Mouse (Mus musculus): ENCODE measurements around the gene Acox1. TPM values are rescaled to one million over a fixed set of nuclear protein-coding genes. Genes with fewer than 3 reads are reported as not detected.
A peak's percentile ranks its signal among the peaks of the same experiment; 100 is the strongest.

Gene Acox1
- polyA plus RNA-seq, 1 experiment, result 86.6 TPM

DNA sequence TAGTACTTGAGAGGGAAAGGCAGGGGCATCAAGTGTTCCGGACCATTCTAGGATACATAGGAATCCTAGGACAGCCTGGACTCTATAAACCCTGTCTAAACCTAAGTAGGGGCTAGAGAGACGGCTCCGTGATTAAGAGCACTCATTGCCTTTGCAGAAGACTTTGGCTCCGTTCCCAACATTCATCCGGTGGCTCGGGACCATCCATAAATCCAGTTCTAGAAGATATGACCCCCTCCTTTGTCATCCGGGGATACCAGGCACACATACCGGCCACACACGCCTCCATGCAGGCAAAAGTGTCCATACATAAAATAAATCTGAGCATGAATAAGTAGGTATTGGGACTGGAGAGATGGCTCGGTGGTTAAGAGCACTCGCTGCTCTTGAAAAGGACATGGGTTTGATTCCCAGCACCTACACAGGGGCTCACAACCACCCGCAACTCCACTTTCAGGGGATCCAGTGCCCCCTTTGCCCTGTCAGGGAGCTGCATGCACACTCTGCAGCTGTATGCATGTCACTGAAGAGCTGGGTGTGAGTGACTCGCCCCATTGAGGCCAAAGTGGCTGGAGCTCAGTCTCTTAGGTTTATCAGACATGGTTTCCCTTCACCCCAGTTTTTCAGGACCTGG lies 15.1 kb upstream of the Acox1 start:
- DNase-seq (ENCODE audit: low read depth, low spot score), result no peak
- 67% methylated on average over 13 of the region's 13 CpGs for WGBS

DNA sequence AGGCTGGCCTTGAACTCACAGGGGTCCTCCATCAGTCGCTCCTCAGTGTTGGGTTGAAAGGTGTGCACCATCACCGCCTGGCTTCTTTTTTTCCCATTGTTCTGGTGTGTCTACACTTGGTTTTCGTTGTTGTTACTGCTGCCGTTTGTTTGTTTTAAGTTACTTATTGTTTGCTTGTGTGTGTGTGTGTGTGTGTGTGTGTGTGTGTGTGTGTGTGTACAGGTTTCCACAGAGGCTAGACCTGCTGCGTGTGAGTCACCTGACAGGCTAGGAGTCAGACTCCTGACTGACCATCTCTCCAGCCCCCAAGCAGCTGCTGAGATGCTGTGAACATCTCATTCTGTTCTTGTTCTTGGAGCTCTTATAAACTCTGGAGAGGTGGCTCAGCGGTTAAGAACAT lies 14.0 kb upstream of the Acox1 start:
- 68% methylated on average over 6 of the region's 6 CpGs for WGBS

DNA sequence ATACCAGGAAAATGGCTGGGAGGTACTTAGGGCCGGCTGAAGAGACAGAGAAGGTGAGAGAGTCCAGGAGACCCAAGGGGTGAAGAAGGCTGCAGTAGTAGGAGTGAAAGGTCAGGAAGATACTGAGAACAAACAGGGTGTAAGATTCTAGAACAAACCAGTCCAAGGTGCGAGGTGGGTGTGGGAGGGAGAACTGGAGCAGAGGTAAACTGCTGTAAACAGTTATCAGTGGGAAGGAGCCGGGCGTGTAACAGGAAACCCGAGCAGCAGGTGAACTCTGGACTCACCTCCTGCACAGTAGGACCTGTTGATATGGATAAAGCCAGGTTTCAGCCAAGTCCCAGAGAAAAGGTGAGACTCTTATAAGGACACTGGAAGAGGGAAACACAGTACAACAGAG lies 11.9 kb upstream of the Acox1 start:
- DNase-seq (ENCODE audit: low read depth, low spot score), result peak; percentile 98
- WGBS, result 23% methylated on average over 5 of the region's 5 CpGs

More for the DNA sequence above, 14.0 kb upstream of the Acox1 start:
- DNase-seq (ENCODE audit: low read depth, low spot score), result no peak

DNA sequence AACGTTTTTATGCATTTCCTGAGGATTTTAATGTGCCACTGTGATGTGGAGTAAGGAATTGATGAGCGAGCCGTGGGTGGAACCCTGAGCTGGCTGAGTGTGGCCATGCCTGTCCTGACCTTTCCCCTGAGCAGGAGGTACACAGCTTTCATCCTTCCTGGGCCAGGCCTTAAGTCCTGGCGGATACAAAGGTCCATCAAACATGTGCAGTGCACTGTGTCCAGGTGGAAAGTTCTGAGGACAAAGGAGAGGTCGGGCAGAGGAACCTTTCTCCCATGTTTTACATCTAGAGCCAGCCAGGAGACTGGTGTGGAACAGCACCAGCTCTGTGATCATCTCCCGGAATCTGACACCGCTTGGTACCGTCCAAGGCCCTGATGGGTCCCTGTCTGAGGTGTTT lies 10.4 kb upstream of the Acox1 start:
- DNase-seq (ENCODE audit: low read depth, low spot score), result no peak
- 58% methylated on average over 8 of the region's 8 CpGs for WGBS

DNA sequence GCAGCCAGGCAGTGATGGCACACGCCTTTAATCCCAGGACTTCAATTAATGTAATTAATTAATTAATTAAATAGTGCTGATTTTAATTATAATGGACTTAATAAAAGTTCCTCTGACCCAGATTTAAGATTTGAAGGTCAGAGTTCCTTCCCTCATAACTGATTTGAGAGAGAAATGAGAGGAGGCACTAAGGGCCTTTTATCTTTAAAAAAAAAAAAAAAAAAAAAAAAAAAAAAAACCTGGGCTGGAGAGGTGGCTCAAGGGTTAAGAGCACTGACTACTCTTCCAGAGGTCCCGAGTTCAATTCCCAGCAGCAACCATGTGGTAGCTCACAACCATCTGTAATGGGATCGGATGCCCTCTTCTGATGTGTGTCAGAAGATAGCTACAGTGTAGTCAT lies 9.8 kb upstream of the Acox1 start:
- 87% methylated on average over 3 of the region's 3 CpGs for WGBS
- no peak for DNase-seq (ENCODE audit: low read depth, low spot score)

DNA sequence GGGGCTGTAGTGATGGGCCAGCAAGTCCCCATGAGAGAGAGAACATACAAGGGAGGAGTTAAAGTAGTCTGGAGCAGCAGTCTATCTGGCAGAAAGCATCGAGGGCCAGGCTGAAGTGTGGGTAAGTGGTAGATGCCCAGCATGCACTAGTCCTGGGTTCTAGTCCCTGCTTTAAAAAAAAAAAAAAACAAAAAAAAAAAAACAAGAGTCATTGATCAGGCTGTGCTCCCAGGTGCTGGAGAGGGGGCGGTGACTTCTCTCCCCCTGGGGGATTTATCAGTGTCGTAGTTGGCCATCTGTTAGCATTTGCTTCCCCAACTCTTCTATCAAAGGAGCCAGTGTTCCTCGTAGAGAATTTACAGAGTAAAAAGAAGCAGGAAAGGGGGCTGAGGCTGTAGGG lies 7.8 kb upstream of the Acox1 start:
- 87% methylated on average over 4 of the region's 4 CpGs for WGBS
- DNase-seq (ENCODE audit: low read depth, low spot score), result no peak

DNA sequence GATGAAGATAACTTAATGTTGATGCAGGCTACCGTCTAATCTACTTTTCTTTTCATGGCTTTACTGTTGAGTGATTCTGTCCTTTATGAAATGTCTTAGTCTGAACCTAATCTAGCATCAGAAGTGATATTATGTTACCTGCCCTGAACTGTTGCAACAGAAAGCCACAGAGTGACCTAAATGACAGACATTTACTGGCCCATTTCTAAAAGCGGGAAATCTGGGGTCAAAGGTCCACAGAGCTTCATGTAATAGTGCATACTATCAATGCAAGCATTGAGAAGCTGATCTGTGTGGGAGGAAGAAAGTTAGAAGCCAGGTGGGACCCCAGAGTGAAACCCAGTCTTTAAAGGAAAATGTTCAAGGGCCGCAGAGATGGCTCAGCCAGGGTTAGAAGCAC lies 4.3 kb upstream of the Acox1 start:
- 71% methylated on average over 3 of the region's 3 CpGs for WGBS
- DNase-seq (ENCODE audit: low read depth, low spot score), result no peak

DNA sequence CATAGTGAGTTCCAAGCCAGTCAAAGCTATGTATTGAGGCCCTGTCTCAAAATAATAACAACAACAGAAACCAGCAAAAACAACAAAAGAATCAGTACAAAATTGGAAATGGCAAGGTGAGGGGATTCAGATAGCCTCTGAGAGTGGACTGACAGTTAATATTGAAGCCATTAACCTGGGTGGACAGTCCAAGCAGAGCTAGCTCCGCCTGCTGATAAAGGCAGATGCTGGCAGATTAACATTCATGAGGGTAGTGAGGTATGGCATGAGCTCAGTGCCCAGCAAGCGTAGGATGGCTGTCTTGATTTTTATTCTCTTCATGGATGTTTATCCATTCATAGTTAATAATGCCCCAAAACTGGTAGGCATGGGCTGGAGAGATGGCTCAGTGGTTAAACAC lies 2.3 kb upstream of the Acox1 start:
- no peak for DNase-seq (ENCODE audit: low read depth, low spot score)
- WGBS, result 97% methylated on average over 2 of the region's 2 CpGs

DNA sequence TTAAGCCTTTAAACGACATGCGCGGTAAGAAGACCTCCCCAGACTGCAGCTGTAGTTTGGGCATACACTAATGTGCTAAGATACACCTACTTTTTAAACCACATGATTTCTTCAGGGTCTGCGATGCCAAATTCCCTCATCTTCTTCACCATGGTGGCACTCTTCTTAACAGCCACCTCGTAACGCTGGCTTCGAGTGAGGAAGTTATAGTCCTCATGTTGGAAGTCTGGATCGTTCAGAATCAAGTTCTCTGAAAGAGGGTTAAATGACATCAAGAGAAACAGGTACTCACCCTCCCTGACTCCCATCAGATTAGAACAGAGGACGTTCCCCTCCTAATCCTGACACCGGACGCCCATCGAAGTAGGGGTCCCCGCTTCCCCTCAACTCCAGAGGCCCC lies 713 bp downstream of the Acox1 start:
- DNase-seq (ENCODE audit: low read depth, low spot score), result no peak
- 11% methylated on average over 13 of the region's 13 CpGs for WGBS

DNA sequence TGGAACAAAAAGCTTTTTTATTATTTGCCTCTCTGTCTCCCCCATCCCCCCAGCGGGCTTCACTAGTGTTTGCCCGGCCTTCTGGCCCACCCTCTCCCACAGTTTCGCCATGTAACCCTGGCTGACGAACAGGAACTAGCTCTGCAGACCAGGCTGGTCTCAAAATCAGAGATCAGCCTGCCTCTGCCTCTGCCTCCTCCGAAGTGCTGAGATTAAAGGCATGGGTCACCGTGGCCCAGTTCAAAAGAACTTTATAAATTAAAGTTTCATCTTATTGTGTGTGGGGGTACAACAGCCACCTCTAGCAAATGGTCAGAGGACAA lies 1.3 kb downstream of the Acox1 start:
- WGBS, result 83% methylated on average over 6 of the region's 6 CpGs
- DNase-seq (ENCODE audit: low read depth, low spot score), result no peak

DNA sequence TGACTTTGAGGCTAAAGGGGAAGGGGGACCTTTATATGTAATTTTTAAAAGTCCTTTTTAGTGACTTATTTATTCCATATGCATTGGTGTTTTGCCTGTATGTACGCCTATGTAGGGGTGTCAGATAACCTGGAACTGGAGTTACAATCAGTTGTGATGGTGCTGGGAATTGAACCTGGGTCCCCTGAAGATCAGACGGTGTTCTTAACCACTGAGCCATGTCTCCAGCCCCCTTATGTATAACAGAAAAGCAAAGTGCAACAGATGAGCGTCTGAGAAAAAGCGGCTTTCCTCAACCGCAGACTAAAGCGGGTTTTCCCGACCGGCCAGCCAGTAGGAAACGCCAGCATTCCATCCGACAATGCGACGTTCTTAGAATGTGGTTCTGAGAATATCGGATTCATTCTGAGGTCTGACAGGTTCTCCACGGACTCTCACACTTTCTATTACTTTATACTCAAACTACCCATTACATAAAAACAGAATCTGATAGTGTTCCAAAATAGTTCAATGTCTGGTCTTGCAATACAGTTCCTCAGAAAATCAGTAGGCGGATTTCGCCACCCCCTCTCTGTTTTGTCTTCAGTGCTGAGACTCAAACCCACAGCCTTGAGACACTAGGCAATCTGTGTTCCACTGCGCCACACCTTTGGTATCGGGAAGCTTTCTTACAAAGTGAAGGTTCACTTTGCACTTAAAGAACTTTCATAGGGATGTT lies 1.8 kb downstream of the Acox1 start:
- WGBS, result 92% methylated on average over 18 of the region's 18 CpGs
- DNase-seq (ENCODE audit: low read depth, low spot score), result no peak

DNA sequence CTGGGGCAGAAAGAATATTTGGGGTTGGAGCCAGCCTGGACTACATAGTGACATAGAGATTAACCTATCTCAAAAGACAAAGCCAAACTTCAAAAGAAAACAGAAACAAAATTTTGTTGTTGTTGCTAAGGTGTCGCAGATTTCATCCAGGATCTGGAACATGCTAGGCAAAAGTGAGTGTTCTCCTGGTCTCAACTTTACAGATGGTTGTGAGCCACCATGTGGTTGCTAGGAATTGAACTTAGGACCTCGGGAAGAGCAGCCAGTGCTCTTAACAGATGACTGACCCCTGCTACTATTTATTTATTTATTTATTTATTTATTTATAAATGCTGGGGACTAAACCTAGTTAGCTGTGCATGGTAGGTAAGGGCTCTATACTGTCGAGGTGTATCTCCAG lies 2.5 kb downstream of the Acox1 start:
- WGBS, result 80% methylated on average over 3 of the region's 3 CpGs
- no peak for DNase-seq (ENCODE audit: low read depth, low spot score)

DNA sequence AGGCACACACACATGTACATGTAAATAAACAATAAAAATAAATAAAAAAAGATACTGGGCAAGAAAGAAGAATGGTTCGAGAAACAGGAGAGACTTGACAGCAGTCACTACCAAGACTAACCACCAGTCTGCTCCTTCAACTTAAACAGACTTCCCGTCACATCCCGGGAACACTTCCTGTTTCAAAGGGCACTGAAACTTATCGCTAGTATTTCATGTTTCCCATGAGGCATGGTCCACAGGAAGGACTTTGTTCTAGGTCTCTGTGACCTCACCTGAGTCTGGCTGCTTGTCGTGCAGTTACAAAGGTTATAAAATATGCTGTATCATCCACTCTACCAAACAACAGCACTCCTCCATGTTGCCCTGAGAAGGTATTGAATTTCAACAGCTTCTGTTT lies 3.6 kb downstream of the Acox1 start:
- DNase-seq (ENCODE audit: low read depth, low spot score), result peak; percentile 75
- WGBS, result 18% methylated on average over 5 of the region's 5 CpGs

DNA sequence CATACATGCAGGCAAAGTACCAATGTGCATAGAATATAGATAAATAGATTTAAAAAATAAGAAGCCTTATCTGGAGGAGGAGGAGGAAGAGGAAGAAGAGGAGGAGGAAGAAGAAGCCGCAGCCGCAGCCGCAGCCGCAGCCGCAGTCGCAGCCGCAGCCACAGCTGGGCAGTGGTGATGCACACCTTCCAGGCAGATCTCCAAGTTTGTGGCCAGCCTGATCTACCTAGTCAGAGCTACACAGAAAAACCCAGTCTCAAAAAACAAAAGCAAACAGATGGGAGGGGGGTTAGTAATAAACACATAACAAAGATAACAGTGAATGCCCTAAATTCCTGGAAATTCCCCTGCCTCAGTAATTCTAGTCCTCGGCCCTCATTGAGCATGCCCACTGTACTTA lies 4.2 kb downstream of the Acox1 start:
- 78% methylated on average over 8 of the region's 8 CpGs for WGBS
- DNase-seq (ENCODE audit: low read depth, low spot score), result no peak

DNA sequence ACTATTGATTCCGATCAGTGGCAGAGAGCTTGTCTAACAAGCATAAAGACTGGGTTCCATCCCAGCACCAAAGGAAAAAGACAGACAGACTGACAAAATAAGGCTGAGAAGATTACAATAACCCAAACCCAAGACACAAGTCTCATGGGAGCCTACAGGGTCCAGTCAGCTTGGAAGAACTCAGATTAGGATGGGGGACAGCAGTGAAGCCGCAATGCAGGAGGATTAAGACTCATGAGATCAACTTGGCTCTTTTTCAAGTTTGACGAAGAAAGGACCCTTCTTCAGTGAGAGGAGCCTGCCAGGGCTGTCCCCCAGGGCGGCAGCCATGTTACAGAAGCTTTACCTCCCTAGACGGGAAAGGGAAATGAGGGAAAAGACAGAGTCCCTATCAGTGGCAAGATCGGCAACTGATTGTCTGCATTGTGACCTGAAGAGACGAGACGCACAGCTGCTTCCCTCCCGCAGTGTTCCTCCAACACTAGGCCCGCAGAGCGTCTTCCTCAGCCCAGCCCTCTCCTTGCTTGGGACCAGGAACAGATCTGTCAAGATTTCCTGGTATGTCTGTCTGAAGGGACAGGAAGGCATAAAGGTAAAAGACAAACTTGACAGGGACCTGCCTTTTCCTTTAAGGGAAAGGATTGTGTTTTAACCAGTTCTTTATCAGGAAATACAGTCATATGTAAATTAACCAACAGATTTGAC lies 11.5 kb downstream of the Acox1 start:
- WGBS, result 69% methylated on average over 11 of the region's 11 CpGs

DNA sequence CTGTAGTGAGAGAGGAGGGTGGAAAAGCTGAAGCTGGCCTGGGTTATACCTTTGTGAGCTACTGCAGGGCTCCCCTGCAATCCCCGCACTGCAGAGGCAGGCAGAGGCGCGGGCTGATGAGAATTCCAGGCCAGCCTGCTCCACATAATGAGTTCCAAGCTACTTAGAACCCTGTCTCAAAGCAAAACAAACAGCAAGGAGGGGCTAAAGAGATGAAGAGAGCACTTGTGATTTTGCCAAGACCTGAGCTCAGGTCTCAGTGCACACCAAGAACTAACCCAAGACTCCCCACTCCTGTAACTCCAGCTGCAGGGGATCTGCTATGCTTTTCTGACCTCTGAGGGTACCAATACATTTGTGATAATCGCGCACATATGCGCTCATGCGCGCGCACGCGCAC lies 12.5 kb downstream of the Acox1 start:
- DNase-seq (ENCODE audit: low read depth, low spot score), result no peak
- 90% methylated on average over 11 of the region's 11 CpGs for WGBS

More for the DNA sequence above, 11.5 kb downstream of the Acox1 start:
- DNase-seq (ENCODE audit: low read depth, low spot score), result no peak

DNA sequence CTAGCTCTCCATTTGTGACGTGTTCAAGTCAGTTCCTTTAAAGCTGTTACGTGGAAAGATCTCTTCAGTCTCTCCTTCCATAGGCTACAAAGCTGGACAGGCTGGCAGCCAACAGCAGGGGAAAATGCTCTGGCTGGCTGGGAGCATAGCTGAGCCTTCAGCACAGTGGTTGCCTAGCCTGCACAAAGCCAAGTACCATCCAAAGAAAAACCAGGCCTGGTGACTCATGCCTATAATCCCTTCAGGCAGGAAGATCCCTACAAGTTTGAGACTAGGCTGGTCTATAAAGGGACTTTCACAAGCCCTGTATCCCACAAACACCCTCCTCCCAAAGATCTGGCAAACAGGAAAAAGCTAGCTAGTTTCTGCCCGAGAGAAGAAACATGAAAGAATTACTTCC lies 13.0 kb downstream of the Acox1 start:
- WGBS, result 66% methylated on average over 3 of the region's 3 CpGs
- no peak for DNase-seq (ENCODE audit: low read depth, low spot score)

DNA sequence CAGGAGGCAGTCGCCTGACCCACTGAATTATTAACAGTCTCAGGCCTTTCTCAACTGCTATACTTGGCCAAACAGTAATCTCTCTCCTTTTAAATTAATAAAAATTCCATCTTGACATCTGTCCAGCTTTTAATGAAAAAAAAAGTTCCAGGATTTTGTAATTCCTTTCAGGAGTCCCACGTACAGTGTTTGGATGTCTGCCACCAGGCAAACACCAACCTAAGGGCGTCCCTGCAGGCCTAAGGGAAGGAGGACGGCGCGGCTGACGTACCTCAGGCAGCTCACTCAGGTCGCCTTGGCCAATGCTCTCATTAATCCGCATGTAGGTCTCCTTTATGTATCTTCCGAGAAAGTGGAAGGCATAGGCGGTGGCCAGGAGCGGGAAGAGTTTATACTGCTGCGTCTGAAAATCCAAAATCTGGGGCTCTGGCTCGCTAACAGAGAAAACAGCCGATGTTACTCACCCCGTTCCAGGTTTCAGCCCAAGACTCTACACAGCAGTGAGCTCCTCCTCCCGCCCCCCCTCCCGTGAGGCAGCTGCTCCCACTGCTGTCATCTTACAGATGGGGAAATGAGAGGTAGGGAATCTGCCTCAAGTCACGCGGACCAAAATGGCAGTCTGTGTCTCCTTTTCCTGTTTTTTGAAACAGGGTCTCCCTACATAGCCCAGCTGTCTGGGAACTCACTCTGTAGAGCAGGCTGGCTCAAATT lies 20.3 kb downstream of the Acox1 start:
- WGBS, result 85% methylated on average over 20 of the region's 20 CpGs
- no peak for DNase-seq (ENCODE audit: low read depth, low spot score)

DNA sequence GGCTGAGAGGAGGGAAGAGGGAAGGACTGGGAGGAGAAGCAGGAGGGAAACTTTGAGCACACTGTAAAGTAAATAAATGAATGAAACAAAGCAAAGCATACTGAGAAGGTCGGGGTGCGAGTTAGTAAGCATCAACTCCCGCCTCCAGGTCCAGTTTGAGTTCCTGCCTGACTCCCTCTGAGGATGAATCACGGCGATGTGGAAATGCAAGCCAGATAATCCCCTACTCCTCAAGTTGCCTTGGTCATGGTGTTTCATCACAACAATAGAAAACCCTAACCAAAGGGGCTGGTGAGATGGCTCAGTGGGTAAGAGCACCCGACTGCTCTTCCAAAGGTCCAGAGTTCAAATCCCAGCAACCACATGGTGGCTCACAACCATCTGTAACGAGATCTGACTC lies 22.8 kb downstream of the Acox1 start:
- no peak for DNase-seq (ENCODE audit: low read depth, low spot score)
- 87% methylated on average over 7 of the region's 7 CpGs for WGBS

DNA sequence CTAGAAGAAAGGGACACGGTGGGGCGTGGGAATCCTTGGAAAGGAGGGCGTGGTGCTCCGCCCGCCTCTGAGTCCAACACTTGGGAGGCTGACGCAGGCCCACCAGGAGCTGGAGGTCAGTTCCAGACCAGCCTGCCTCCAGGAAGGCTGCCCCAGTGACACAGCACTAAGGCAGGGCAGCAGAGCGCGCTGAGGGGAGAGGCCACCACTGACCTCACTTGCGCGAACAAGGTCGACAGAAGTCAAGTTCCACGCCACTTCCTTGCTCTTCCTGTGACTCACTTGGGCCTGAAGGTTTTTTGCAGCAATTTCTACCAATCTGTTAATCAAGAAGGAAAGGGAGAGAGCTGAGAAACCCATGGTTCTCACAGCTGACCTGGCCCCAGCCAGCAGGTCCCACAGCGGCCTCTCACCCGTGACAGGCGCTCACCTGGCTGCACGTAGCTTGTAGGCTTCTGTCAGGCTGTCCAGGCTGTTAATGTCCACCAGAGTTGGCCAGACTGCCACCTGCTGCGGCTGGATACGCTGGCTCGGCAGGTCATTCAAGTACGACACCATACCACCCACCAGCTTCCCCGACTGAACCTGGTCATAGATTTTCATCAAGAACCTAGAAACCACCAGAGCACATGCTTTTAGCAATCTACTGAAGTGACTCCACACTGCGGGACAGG lies 23.9 kb downstream of the Acox1 start:
- DNase-seq (ENCODE audit: low read depth, low spot score), result no peak
- WGBS, result 87% methylated on average over 22 of the region's 22 CpGs

All from large intestine, adult 2 months (tissue).